Mouse (Mus musculus): ENCODE measurements around the gene Gm11114. TPM values are rescaled to one million over a fixed set of nuclear protein-coding genes. Genes with fewer than 3 reads are reported as not detected.

The Gm11114 gene
- total RNA-seq, 4 experiments from 2014 or later: not detected

- DNase-seq: no peak
Measured at GRCm38 (mm10) chr9:85357154-85357860, 44.7 kb downstream of the Gm11114 start.

Other genes starting within 250 kb of the Gm11114 start
- gene Tent5a, start 14.6 kb downstream of the Gm11114 start, total RNA-seq (2022): 10 to 100 TPM in 1 of 4 experiments, 1 to 10 TPM in 3; 5.7 to 12.5 (median 7.9) TPM

All from adrenal gland, adult 8-10 months (tissue).